Mouse (Mus musculus): ENCODE data around the gene Pecam1. TPM values are rescaled to one million over a fixed set of nuclear protein-coding genes. Genes with fewer than 3 reads are reported as not detected.
A peak's percentile ranks its signal among the peaks of the same experiment; 100 is the strongest.
"Not testable (repeated sequence)": the region's sequence is repeated elsewhere in the genome, so short reads cannot be mapped to it uniquely, and the experiment has no call there.

The Pecam1 gene
- polyA plus RNA-seq, 1 experiment from 2014 or later, result 15.3 TPM

DNA sequence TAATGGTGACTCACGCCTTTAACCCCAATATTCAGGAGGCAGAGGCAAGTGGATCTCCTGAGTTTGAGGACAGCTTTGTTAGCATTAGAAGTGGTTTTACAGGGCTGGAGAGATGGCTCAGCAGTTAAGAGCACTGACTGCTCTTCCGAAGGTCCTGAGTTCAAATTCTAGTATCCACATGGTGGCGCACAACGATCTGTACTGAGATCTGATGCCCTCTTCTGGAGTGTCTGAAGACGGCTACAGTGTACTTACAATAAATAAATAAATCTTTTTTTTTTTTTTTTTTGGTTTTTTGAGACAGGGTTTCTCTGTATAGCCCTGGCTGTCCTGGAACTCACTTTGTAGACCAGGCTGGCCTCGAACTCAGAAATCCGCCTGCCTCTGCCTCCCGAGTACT is 9.7 kb downstream of the Pecam1 start:
- H3K27ac ChIP-seq (replicated peaks); DNase-seq (ENCODE audit: low spot score); H3K27me3 ChIP-seq (ENCODE audit: low read depth, poor library complexity, severe bottlenecking); H3K4me3 ChIP-seq; H3K9me3 ChIP-seq (replicated peaks); H3K36me3 ChIP-seq: not testable (repeated sequence)
- 92% methylated on average over 8 of the region's 8 CpGs for WGBS
- H3K4me1 ChIP-seq, result peaks cover 32% of the 10 kb centered on the region

GRCm38 (mm10) chr11:106739116-106739515 is 11.3 kb downstream of the Pecam1 start:
- Histone ChIP-seq H3K27ac (replicated peaks) (no peak overlapping the region), H3K36me3 (no peaks in the 10 kb centered on the region), H3K4me1 (peaks cover 32% of the 10 kb centered on the region), H3K9me3 (replicated peaks) (no peaks in the 10 kb centered on the region), H3K4me3 (no peak overlapping the region), H3K27me3 (ENCODE audit: low read depth, poor library complexity, severe bottlenecking) (peaks cover 5% of the 10 kb centered on the region; the same call in 1 of the 2 replicates)
- no peak for DNase-seq (ENCODE audit: low spot score)
- 96% methylated on average over 2 of the region's 2 CpGs for WGBS

- Histone ChIP-seq H3K4me1 (peaks cover 32% of the 10 kb centered on the region), H3K9me3 (replicated peaks) (no peaks in the 10 kb centered on the region), H3K27me3 (ENCODE audit: low read depth, poor library complexity, severe bottlenecking) (peaks cover 5% of the 10 kb centered on the region; the same call in 1 of the 2 replicates), H3K27ac (replicated peaks) (peak overlapping the region; percentile 85), H3K4me3 (peak overlapping the region; percentile 25; the same call in 1 of the 2 replicates), H3K36me3 (no peaks in the 10 kb centered on the region)
- peak; percentile 55 for DNase-seq (ENCODE audit: low spot score)
- 16% methylated on average over 12 of the region's 12 CpGs for WGBS
These were observed 13.2 kb downstream of the Pecam1 start for GRCm38 (mm10) chr11:106737178-106737621.

GRCm38 (mm10) chr11:106736614-106737013 is 13.8 kb downstream of the Pecam1 start:
- 27% methylated on average over 3 of the region's 3 CpGs for WGBS
- peaks cover 5% of the 10 kb centered on the region; the same call in 1 of the 2 replicates for H3K27me3 ChIP-seq (ENCODE audit: low read depth, poor library complexity, severe bottlenecking)
- H3K36me3 ChIP-seq, result no peaks in the 10 kb centered on the region
- no peak overlapping the region for H3K4me3 ChIP-seq
- peak overlapping the region; percentile 85 for H3K27ac ChIP-seq (replicated peaks)
- peaks cover 29% of the 10 kb centered on the region for H3K4me1 ChIP-seq
- no peaks in the 10 kb centered on the region for H3K9me3 ChIP-seq (replicated peaks)
- peak; percentile 23 for DNase-seq (ENCODE audit: low spot score)

DNA sequence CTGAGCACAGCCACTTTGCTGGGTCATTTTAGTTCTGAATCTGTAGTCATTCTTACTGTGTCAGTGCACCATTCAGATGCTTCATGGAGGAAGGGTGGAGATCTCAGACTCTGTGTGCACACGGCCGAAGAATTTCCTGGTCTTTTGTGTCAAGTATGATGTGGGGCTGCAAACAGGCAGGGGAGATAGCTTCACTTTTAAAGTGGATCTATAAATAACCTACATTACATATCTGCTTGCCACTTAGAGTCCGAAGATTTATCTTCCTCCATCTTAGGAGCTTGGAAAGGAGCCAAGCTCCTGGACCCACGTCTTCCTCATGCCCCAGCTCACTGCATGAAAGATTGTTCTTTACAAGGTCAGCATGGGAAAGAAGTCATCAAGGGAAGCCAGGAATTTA is 19.7 kb downstream of the Pecam1 start:
- Histone ChIP-seq H3K27me3 (ENCODE audit: low read depth, poor library complexity, severe bottlenecking) (no peaks in the 10 kb centered on the region), H3K4me1 (peaks cover 13% of the 10 kb centered on the region), H3K4me3 (no peak overlapping the region), H3K36me3 (no peaks in the 10 kb centered on the region), H3K27ac (replicated peaks) (no peak overlapping the region), H3K9me3 (replicated peaks) (0 out of 2 replicates have a peak, but pooled peaks cover 4% of the 10 kb centered on the region)
- WGBS, result 88% methylated on average over 4 of the region's 4 CpGs
- DNase-seq (ENCODE audit: low spot score), result no peak

DNA sequence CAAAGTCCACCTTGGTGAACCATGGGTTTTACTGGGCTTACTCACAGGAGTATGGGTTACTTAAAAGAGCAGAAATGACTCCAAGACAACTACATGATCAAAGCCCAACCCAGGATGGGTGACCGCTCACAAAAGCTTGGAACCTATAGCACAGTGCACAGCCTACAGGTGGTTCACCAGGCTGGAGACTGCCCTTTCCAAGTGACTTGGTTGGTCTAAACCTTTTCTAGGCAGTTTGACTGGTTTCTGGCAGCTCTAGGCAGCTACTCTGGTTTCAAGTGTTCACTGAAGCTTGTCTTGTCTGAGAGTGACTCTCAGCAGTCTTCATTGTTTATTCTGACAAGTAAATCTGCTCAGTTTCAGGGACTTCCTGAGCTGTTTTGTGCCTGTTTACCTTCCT is 20.8 kb downstream of the Pecam1 start:
- DNase-seq (ENCODE audit: low spot score), result no peak
- Histone ChIP-seq H3K4me3 (no peak overlapping the region), H3K36me3 (no peaks in the 10 kb centered on the region), H3K9me3 (replicated peaks) (0 out of 2 replicates have a peak, but pooled peaks cover 4% of the 10 kb centered on the region), H3K27me3 (ENCODE audit: low read depth, poor library complexity, severe bottlenecking) (no peaks in the 10 kb centered on the region), H3K4me1 (peaks cover 13% of the 10 kb centered on the region), H3K27ac (replicated peaks) (no peak overlapping the region)
- WGBS, result 100% methylated on average over 1 of the region's 1 CpGs

- H3K27me3 ChIP-seq (ENCODE audit: low read depth, poor library complexity, severe bottlenecking), result no peaks in the 10 kb centered on the region
- no peak overlapping the region for H3K27ac ChIP-seq (replicated peaks)
- DNase-seq (ENCODE audit: low spot score), result no peak
- H3K36me3 ChIP-seq, result no peaks in the 10 kb centered on the region
- H3K4me3 ChIP-seq, result no peak overlapping the region
- H3K9me3 ChIP-seq (replicated peaks), result 0 out of 2 replicates have a peak, but pooled peaks cover 4% of the 10 kb centered on the region
- 87% methylated on average over 10 of the region's 10 CpGs for WGBS
- H3K4me1 ChIP-seq, result peaks cover 13% of the 10 kb centered on the region
These were observed 21.7 kb downstream of the Pecam1 start for GRCm38 (mm10) chr11:106728402-106729366.

DNA sequence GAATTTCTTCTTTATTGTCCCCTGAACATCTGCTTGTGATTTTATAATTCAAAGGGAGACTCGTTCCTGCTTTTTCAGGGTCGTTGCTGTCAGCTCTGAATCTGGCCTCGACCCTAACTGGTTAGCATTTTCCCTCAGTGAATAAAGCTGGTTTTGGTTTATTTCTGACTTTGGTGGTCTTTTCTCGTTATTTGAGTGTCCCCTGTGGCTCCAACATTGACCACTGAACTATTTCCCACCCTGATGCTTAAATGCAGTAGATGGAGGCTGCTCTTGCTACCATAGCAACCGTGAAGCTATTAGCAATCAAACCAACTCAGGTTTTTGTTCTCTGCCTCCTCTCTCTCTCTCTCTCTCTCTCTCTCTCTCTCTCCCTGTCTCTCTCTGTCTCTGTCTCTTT is 22.5 kb downstream of the Pecam1 start:
- H3K4me3 ChIP-seq, result no peak overlapping the region
- DNase-seq (ENCODE audit: low spot score), result no peak
- H3K27ac ChIP-seq (replicated peaks), result no peak overlapping the region
- H3K27me3 ChIP-seq (ENCODE audit: low read depth, poor library complexity, severe bottlenecking), result no peaks in the 10 kb centered on the region
- peaks cover 20% of the 10 kb centered on the region for H3K4me1 ChIP-seq
- H3K9me3 ChIP-seq (replicated peaks), result 0 out of 2 replicates have a peak, but pooled peaks cover 4% of the 10 kb centered on the region
- 55% methylated on average over 5 of the region's 5 CpGs for WGBS
- no peaks in the 10 kb centered on the region for H3K36me3 ChIP-seq

GRCm38 (mm10) chr11:106724916-106725235 is 25.6 kb downstream of the Pecam1 start:
- DNase-seq (ENCODE audit: low spot score); H3K36me3 ChIP-seq; H3K27me3 ChIP-seq (ENCODE audit: low read depth, poor library complexity, severe bottlenecking); H3K27ac ChIP-seq (replicated peaks); H3K9me3 ChIP-seq (replicated peaks); H3K4me3 ChIP-seq: not testable (repeated sequence)
- 97% methylated on average over 9 of the region's 9 CpGs for WGBS
- peaks cover 26% of the 10 kb centered on the region for H3K4me1 ChIP-seq

DNA sequence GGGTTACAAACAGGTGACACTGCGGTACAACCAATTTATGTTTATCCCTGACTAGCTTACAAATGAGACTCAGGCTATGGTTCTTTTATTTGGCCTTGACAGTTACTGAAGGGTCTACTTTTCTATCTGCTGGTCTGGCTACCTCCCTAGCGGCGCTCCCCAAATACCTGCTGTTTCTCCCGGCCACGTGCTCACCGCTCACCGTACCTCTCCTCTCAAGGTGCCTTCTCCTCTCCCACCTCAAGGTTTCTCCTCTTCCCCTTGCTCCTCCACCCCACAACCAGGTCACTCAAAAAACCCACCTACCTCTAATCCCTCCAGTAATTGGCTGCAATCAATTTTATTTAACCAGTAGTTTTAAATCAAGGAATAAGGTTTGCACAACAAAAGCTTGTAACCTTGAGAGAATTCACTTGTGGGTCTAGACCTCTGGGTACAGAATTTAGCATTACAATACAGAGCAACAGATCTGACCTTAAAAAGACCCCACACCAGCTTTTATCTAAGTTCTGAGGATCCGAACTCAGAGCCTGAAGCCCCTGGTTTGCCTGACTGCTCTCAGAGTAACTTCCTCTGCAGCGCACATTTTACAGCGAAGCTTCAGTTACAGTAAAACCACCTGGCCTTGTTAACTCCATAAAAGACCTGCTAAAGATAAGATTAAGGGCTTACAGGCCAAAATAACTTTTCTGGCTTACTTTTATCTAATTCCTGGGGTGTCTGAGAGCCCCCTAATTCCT is 26.1 kb downstream of the Pecam1 start:
- Histone ChIP-seq H3K4me1 (peaks cover 26% of the 10 kb centered on the region), H3K27ac (replicated peaks) (no peak overlapping the region), H3K4me3 (no peak overlapping the region), H3K27me3 (ENCODE audit: low read depth, poor library complexity, severe bottlenecking) (no peaks in the 10 kb centered on the region), H3K9me3 (replicated peaks) (no peaks in the 10 kb centered on the region), H3K36me3 (no peaks in the 10 kb centered on the region)
- DNase-seq (ENCODE audit: low spot score), result no peak
- 87% methylated on average over 10 of the region's 10 CpGs for WGBS

DNA sequence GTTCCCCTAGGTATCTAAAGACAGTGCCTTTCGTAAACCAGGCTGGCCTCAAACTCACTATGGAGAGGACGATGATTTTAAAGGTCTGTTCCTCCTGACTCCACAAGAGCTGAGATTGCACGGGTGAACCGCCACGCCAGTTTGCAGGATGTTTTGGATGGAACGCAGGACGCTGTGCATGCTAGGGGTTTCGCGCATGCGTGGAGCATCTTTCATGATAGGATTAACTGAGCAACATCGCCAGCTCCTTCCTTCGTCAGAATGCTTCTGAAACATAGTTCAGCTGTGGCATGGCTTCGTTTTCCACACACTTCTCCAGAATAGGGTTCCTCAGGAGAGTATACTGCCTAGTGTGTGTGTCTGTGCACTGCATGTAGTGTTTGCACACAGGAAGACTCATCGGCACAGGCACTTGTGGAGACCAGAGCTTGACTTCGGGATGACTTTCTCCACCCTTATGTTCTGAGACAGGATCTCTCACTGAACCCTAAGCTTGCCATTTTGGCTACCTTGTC is 26.8 kb downstream of the Pecam1 start:
- H3K4me1 ChIP-seq, result peaks cover 25% of the 10 kb centered on the region
- H3K27ac ChIP-seq (replicated peaks), result no peak overlapping the region
- H3K27me3 ChIP-seq (ENCODE audit: low read depth, poor library complexity, severe bottlenecking), result no peaks in the 10 kb centered on the region
- H3K4me3 ChIP-seq, result no peak overlapping the region
- H3K36me3 ChIP-seq, result no peaks in the 10 kb centered on the region
- no peak for DNase-seq (ENCODE audit: low spot score)
- 74% methylated on average over 15 of the region's 15 CpGs for WGBS
- no peaks in the 10 kb centered on the region for H3K9me3 ChIP-seq (replicated peaks)

- no peak for DNase-seq (ENCODE audit: low spot score)
- Histone ChIP-seq H3K27me3 (ENCODE audit: low read depth, poor library complexity, severe bottlenecking) (no peaks in the 10 kb centered on the region), H3K4me1 (peaks cover 17% of the 10 kb centered on the region), H3K36me3 (no peaks in the 10 kb centered on the region), H3K4me3 (no peak overlapping the region), H3K9me3 (replicated peaks) (no peaks in the 10 kb centered on the region), H3K27ac (replicated peaks) (no peak overlapping the region)
- WGBS, result 38% methylated on average over 7 of the region's 7 CpGs
These were observed 27.5 kb downstream of the Pecam1 start for GRCm38 (mm10) chr11:106722831-106723361.
